Mouse (Mus musculus): ENCODE data around the gene Zgpat. TPM values are rescaled to one million over a fixed set of nuclear protein-coding genes. Genes with fewer than 3 reads are reported as not detected.
A peak's percentile ranks its signal among the peaks of the same experiment; 100 is the strongest.

The Zgpat gene
- polyA plus RNA-seq, 1 experiment from 2014 or later = 24.1 TPM

DNA sequence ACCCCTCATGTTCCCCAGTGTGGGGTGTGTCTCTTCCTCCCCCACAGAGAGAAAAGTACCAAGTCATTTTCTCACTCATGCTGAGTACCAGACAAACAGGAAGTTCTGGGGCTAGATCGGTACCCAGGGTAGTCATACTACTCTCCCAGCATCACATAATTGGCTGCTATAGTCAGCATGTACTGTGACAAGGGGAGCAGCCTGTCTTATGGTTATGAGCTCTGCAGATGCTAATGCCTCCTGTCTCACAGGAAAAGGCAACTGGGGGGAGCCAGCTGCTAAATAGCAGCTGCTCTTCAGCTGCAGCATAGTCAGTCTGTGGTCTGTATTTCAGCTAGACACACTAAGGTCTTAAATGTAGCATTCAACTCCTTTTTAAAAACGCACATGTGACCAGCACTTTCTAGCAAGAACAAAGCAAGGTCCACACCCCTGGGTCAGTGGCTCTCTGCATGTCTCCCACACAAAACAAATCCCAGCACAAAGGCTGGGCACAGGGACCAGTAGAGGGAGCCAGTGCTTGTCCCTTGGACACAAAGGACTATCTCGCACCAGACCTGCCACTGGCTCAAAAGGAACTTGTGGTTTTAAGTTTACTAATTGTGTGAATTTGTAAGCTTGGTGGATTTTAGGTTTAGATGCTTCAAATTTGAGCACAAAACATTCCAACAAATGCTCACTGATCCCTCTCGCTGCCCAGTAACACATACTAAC lies 46.2 kb downstream of the Zgpat start:
- Histone ChIP-seq H3K4me3 (no peak overlapping the region), H3K36me3 (no peaks in the 10 kb centered on the region; the same call in 1 of the 2 replicates), H3K4me1 (replicated peaks) (0 out of 2 replicates have a peak, but pooled peaks cover 2% of the 10 kb centered on the region), H3K9ac (no peak overlapping the region), H3K4me2 (no peak overlapping the region), H3K27ac (no peak overlapping the region), H3K27me3 (no peaks in the 10 kb centered on the region), H3K9me3 (replicated peaks) (no peaks in the 10 kb centered on the region)
- ATAC-seq (replicated peaks; ENCODE audit: insufficient number of reproducible peaks, insufficient read depth, low FRiP score, low read depth) = 0 out of 2 replicates have a peak, but pooled peaks have one; percentile 62
- WGBS = 40% methylated on average over 4 of the region's 4 CpGs

DNA sequence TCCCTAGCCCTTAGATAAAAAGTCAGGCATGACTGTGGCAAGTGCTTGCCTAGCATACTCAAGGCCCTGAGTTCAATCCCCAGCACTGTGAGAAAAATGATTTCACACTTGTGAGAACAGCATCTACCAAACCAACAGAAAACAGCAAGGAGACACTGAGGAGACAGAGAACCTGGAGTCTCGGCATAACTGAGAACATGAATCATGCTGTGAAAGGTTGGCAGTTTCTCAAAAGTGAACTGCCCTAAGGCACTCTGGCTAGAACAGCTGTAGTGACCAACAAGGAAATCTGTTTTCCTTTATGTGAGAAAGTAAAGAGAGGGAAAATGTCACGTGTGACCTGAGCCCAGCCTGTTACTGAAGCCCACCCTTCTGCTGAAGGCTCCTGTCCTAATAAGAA lies 48.4 kb downstream of the Zgpat start:
- H3K27ac ChIP-seq = no peak overlapping the region
- H3K27me3 ChIP-seq = no peaks in the 10 kb centered on the region
- H3K4me1 ChIP-seq (replicated peaks) = 0 out of 2 replicates have a peak, but pooled peaks cover 5% of the 10 kb centered on the region
- H3K4me2 ChIP-seq = no peak overlapping the region
- H3K9ac ChIP-seq = no peak overlapping the region
- H3K4me3 ChIP-seq = no peak overlapping the region
- ATAC-seq (replicated peaks; ENCODE audit: insufficient number of reproducible peaks, insufficient read depth, low FRiP score, low read depth) = 0 out of 2 replicates have a peak, but pooled peaks have one; percentile 53
- H3K36me3 ChIP-seq = no peaks in the 10 kb centered on the region; the same call in 1 of the 2 replicates
- WGBS = 45% methylated on average over 2 of the region's 2 CpGs
- no peaks in the 10 kb centered on the region for H3K9me3 ChIP-seq (replicated peaks)

- H3K9ac ChIP-seq = no peak overlapping the region
- H3K4me1 ChIP-seq (replicated peaks) = peaks cover 30% of the 10 kb centered on the region
- no peaks in the 10 kb centered on the region for H3K9me3 ChIP-seq (replicated peaks)
- H3K27ac ChIP-seq = no peak overlapping the region
- no peak for ATAC-seq (replicated peaks; ENCODE audit: insufficient number of reproducible peaks, insufficient read depth, low FRiP score, low read depth)
- no peak overlapping the region for H3K4me2 ChIP-seq
- no peaks in the 10 kb centered on the region for H3K27me3 ChIP-seq
- 29% methylated on average over 3 of the region's 3 CpGs for WGBS
- H3K4me3 ChIP-seq = no peak overlapping the region
- no peaks in the 10 kb centered on the region for H3K36me3 ChIP-seq
Measured at GRCm38 (mm10) chr2:181415945-181416344, 51.2 kb downstream of the Zgpat start.

DNA sequence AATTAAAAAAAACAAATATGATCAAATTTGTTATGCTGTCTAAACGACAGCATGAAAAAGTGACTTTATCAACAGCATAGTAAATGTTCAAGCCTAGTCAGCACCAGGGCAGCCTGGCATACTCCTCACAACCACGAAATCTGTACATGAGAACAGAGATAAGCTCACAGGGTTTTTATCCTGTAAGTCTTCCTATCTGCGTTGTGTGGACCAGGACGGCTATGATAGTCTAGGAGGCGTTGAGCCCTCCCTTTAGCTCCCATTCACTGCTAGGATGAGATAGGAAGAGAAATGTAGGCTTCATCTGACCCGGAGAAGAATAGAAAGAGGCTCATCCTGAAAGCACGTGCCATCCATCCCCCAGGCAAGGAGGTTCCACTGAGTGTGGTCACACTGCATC lies 54.6 kb downstream of the Zgpat start:
- Histone ChIP-seq H3K27ac (no peak overlapping the region), H3K9ac (no peak overlapping the region), H3K4me3 (no peak overlapping the region), H3K36me3 (peaks cover 8% of the 10 kb centered on the region; the same call in 1 of the 2 replicates), H3K27me3 (no peaks in the 10 kb centered on the region), H3K9me3 (replicated peaks) (no peaks in the 10 kb centered on the region), H3K4me1 (replicated peaks) (peaks cover 50% of the 10 kb centered on the region), H3K4me2 (no peak overlapping the region)
- WGBS = 32% methylated on average over 7 of the region's 7 CpGs
- no peak for ATAC-seq (replicated peaks; ENCODE audit: insufficient number of reproducible peaks, insufficient read depth, low FRiP score, low read depth)

DNA sequence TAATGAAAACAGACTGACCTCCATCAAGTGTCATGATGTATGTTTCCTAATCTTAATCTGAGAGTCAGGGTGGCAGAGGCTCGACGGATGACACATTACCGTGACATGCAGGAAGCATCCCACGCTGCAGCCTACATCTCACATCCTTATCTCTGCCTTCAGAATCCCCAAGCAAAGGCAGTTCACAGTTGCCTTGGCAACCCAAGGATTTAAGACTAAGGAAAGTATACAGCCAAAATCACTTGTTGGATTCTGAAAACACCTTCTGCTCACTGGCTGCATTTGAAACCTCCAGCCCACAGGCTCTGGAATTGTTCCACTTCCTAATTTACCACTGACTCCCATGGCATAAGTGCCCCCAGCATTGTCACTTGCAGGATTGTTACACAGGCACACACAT lies 55.7 kb downstream of the Zgpat start:
- H3K9me3 ChIP-seq (replicated peaks) = no peaks in the 10 kb centered on the region
- H3K27me3 ChIP-seq = no peaks in the 10 kb centered on the region
- H3K4me2 ChIP-seq = no peak overlapping the region
- peaks cover 57% of the 10 kb centered on the region for H3K4me1 ChIP-seq (replicated peaks)
- peaks cover 8% of the 10 kb centered on the region; the same call in 1 of the 2 replicates for H3K36me3 ChIP-seq
- H3K4me3 ChIP-seq = no peak overlapping the region
- H3K9ac ChIP-seq = no peak overlapping the region
- no peak overlapping the region for H3K27ac ChIP-seq
- WGBS = 34% methylated on average over 4 of the region's 4 CpGs
- no peak for ATAC-seq (replicated peaks; ENCODE audit: insufficient number of reproducible peaks, insufficient read depth, low FRiP score, low read depth)

GRCm38 (mm10) chr2:181420903-181421638 lies 56.3 kb downstream of the Zgpat start:
- Histone ChIP-seq H3K9ac (no peak overlapping the region), H3K4me1 (replicated peaks) (peaks cover 56% of the 10 kb centered on the region), H3K9me3 (replicated peaks) (no peaks in the 10 kb centered on the region), H3K4me2 (no peak overlapping the region), H3K27me3 (no peaks in the 10 kb centered on the region), H3K36me3 (peaks cover 8% of the 10 kb centered on the region; the same call in 1 of the 2 replicates), H3K4me3 (no peak overlapping the region), H3K27ac (no peak overlapping the region)
- 37% methylated on average over 4 of the region's 4 CpGs for WGBS
- no peak for ATAC-seq (replicated peaks; ENCODE audit: insufficient number of reproducible peaks, insufficient read depth, low FRiP score, low read depth)

- Histone ChIP-seq H3K9me3 (replicated peaks) (no peaks in the 10 kb centered on the region), H3K4me3 (no peak overlapping the region), H3K27me3 (no peaks in the 10 kb centered on the region), H3K9ac (no peak overlapping the region), H3K4me1 (replicated peaks) (peaks cover 49% of the 10 kb centered on the region), H3K27ac (peak overlapping the region; percentile 14; the same call in 1 of the 2 replicates), H3K36me3 (peaks cover 8% of the 10 kb centered on the region; the same call in 1 of the 2 replicates), H3K4me2 (no peak overlapping the region)
- WGBS = 55% methylated on average over 9 of the region's 9 CpGs
- 0 out of 2 replicates have a peak, but pooled peaks have one; percentile 29 for ATAC-seq (replicated peaks; ENCODE audit: insufficient number of reproducible peaks, insufficient read depth, low FRiP score, low read depth)
Measured at GRCm38 (mm10) chr2:181423834-181424233, 59.1 kb downstream of the Zgpat start.

Other genes with a start within 250 kb of the Zgpat start
- 0.03 and 0.65 TPM in 2 replicates for gene Kcnq2, start 229.6 kb upstream of the Zgpat start, polyA plus RNA-seq (2015; fragmentation: Nextera tagmentation; extraction: Ambion mirVana)
- 12.1 and 13.2 TPM in 2 replicates for gene Eef1a2, start 207.9 kb upstream of the Zgpat start, polyA plus RNA-seq (2015; fragmentation: Nextera tagmentation; extraction: Ambion mirVana)
- 146 and 165 TPM in 2 replicates for gene Ppdpf, start 177.7 kb upstream of the Zgpat start, polyA plus RNA-seq (2015; fragmentation: Nextera tagmentation; extraction: Ambion mirVana)
- 0.05 TPM in 1 of 2 replicates, not detected in the other for gene Ptk6, start 162.1 kb upstream of the Zgpat start, polyA plus RNA-seq (2015; fragmentation: Nextera tagmentation; extraction: Ambion mirVana)
- 0.09 and 0.10 TPM in 2 replicates for gene Srms, start 151.7 kb upstream of the Zgpat start, polyA plus RNA-seq (2015; fragmentation: Nextera tagmentation; extraction: Ambion mirVana)
- 0.10 TPM in 1 of 2 replicates, not detected in the other for gene Fndc11, start 144.9 kb upstream of the Zgpat start, polyA plus RNA-seq (2015; fragmentation: Nextera tagmentation; extraction: Ambion mirVana)
- 0.87 and 1.9 TPM in 2 replicates for gene Helz2, start 122.9 kb upstream of the Zgpat start, polyA plus RNA-seq (2015; fragmentation: Nextera tagmentation; extraction: Ambion mirVana)
- 7.4 and 9.5 TPM in 2 replicates for gene Gmeb2, start 76.9 kb upstream of the Zgpat start, polyA plus RNA-seq (2015; fragmentation: Nextera tagmentation; extraction: Ambion mirVana)
- gene Stmn3, start 50.4 kb upstream of the Zgpat start, polyA plus RNA-seq (2015; fragmentation: Nextera tagmentation; extraction: Ambion mirVana) = 0.89 and 13.4 TPM in 2 replicates
- gene Rtel1, start 45.2 kb upstream of the Zgpat start, polyA plus RNA-seq (2015; fragmentation: Nextera tagmentation; extraction: Ambion mirVana) = 18.0 and 27.9 TPM in 2 replicates
- 53.2 and 59.4 TPM in 2 replicates for gene Arfrp1, start 476 bp downstream of the Zgpat start, polyA plus RNA-seq (2015; fragmentation: Nextera tagmentation; extraction: Ambion mirVana)
- 12.0 and 18.9 TPM in 2 replicates for gene Lime1, start 15.2 kb downstream of the Zgpat start, polyA plus RNA-seq (2015; fragmentation: Nextera tagmentation; extraction: Ambion mirVana)
- gene Zbtb46, start 94.5 kb downstream of the Zgpat start, polyA plus RNA-seq (2015; fragmentation: Nextera tagmentation; extraction: Ambion mirVana) = 8.6 and 10.4 TPM in 2 replicates
- 0.10 and 0.26 TPM in 2 replicates for gene Abhd16b, start 128.3 kb downstream of the Zgpat start, polyA plus RNA-seq (2015; fragmentation: Nextera tagmentation; extraction: Ambion mirVana)
- gene Tpd52l2, start 132.2 kb downstream of the Zgpat start, polyA plus RNA-seq (2015; fragmentation: Nextera tagmentation; extraction: Ambion mirVana) = 105 and 117 TPM in 2 replicates
- 70.3 and 83.3 TPM in 2 replicates for gene Dnajc5, start 155.6 kb downstream of the Zgpat start, polyA plus RNA-seq (2015; fragmentation: Nextera tagmentation; extraction: Ambion mirVana)
- gene Uckl1, start 220.0 kb downstream of the Zgpat start, polyA plus RNA-seq (2015; fragmentation: Nextera tagmentation; extraction: Ambion mirVana) = 61.8 and 71.6 TPM in 2 replicates
- 38.9 and 45.5 TPM in 2 replicates for gene Prpf6, start 226.9 kb downstream of the Zgpat start, polyA plus RNA-seq (2015; fragmentation: Nextera tagmentation; extraction: Ambion mirVana)
- gene Zfp512b, start 227.9 kb downstream of the Zgpat start, polyA plus RNA-seq (2015; fragmentation: Nextera tagmentation; extraction: Ambion mirVana) = 23.1 and 35.8 TPM in 2 replicates
- gene Samd10, start 234.3 kb downstream of the Zgpat start, polyA plus RNA-seq (2015; fragmentation: Nextera tagmentation; extraction: Ambion mirVana) = 9.6 and 14.9 TPM in 2 replicates

Data from heart, embryonic 15.5 days (tissue).